Mouse (Mus musculus) heart, embryonic 12.5 days (tissue): ENCODE results near the gene Gm11569. TPM values are rescaled to one million over a fixed set of nuclear protein-coding genes. Genes with fewer than 3 reads are reported as not detected.
"Not testable (repeated sequence)": the region's sequence is repeated elsewhere in the genome, so short reads cannot be mapped to it uniquely, and the experiment has no call there.

Experiments
- ATAC-seq: fragments of 200-750 bp; cut with Nextera tagmentation; 2 replicates; pipeline ENCODE4 v1.8.0; 2017; ENCODE audit warnings: moderate TSS enrichment, moderate library complexity; ENCODE audit not compliant: insufficient number of reproducible peaks, low FRiP score
- H3K27ac ChIP-seq: fragments of 300-500 bp; sonication (generic); 2 replicates; pipeline ENCODE4 v1.5.1; 2016; ENCODE audit warnings: mild to moderate bottlenecking, moderate library complexity; ENCODE audit not compliant: poor library complexity, severe bottlenecking
- H3K27me3 ChIP-seq: fragments of 300-500 bp; sonication (generic); replicated peaks from 2 replicates; pipeline ENCODE4 v1.6.1; 2016; ENCODE audit warnings: mild to moderate bottlenecking, moderate library complexity
- H3K36me3 ChIP-seq: fragments of 300-500 bp; sonication (generic); 2 replicates; pipeline ENCODE4 v1.6.1; 2016; ENCODE audit warnings: mild to moderate bottlenecking, moderate library complexity
- H3K4me1 ChIP-seq: fragments of 300-500 bp; sonication (generic); replicated peaks from 2 replicates; pipeline ENCODE4 v1.6.1; 2016; ENCODE audit warnings: mild to moderate bottlenecking
- H3K4me2 ChIP-seq: fragments of 300-500 bp; sonication (generic); 2 replicates; pipeline ENCODE4 v1.6.1; 2016; ENCODE audit warnings: mild to moderate bottlenecking, moderate library complexity
- H3K4me3 ChIP-seq: fragments of 300-500 bp; sonication (generic); 2 replicates; pipeline ENCODE4 v1.5.1; 2016; ENCODE audit warnings: mild to moderate bottlenecking
- H3K9ac ChIP-seq: fragments of 300-500 bp; sonication (generic); 2 replicates; pipeline ENCODE4 v1.6.1; 2016; ENCODE audit warnings: mild to moderate bottlenecking, moderate library complexity
- H3K9me3 ChIP-seq: fragments of 300-500 bp; sonication (generic); replicated peaks from 2 replicates; pipeline ENCODE4 v1.6.1; 2016; ENCODE audit warnings: mild to moderate bottlenecking, moderate library complexity
- WGBS: fragments of 180-500 bp; shearing (Covaris S2); methylation state at CpG from one replicate; pipeline ENCODE4 v1.1.7; 2016; 5-methylcytosine and 5-hydroxymethylcytosine counted together
- polyA plus RNA-seq: library from polyadenylated mRNA; unstranded; fragments of >200 nt; fragmentation: Nextera tagmentation; extraction: Ambion mirVana; gene quantifications from 2 replicates; pipeline ENCODE4 v1.2.1, GENCODE M21; 2016

Gm11569 gene
- not detected in 2 replicates for polyA plus RNA-seq

- H3K4me3 ChIP-seq, H3K27me3 ChIP-seq, H3K36me3 ChIP-seq, H3K27ac ChIP-seq, H3K4me2 ChIP-seq, H3K9ac ChIP-seq, H3K9me3 ChIP-seq, H3K4me1 ChIP-seq, ATAC-seq: not testable (repeated sequence)
- no CpG with 5 or more reads among the region's 1 CpGs for WGBS
Measured at GRCm38 (mm10) chr11:99798832-99799231, at the start of gene Gm11569. TSS of gene Gm11569 (minus strand) at chr11:99798932.

DNA sequence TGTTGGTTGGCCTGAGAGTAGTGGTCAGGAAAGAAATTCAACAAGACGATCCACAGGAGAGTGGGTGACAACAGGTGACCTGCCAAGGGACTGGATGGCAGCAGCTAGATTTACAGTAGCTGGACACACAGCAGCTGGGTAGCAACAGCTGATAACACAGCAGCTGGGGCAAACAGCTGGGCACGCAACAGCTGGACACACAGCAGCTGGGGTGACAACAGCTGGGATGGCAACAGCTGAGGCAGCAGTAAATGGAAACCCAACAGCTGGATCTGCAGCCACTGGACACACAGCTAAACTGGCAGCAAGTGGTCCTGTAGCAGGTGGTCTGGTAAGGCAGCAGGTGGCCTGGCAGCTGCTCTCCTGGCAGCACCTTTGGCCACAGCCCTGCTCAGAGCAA lies 48.0 kb upstream of the Gm11569 start:
- 72% methylated on average over 2 of the region's 2 CpGs for WGBS
- Histone ChIP-seq H3K4me1 (no peaks in the 10 kb centered on the region), H3K27ac (no peak overlapping the region), H3K9ac (no peak overlapping the region), H3K4me2 (no peak overlapping the region), H3K9me3 (no peaks in the 10 kb centered on the region), H3K4me3 (no peak overlapping the region), H3K27me3 (no peaks in the 10 kb centered on the region), H3K36me3 (no peaks in the 10 kb centered on the region)
- ATAC-seq: no peak

DNA sequence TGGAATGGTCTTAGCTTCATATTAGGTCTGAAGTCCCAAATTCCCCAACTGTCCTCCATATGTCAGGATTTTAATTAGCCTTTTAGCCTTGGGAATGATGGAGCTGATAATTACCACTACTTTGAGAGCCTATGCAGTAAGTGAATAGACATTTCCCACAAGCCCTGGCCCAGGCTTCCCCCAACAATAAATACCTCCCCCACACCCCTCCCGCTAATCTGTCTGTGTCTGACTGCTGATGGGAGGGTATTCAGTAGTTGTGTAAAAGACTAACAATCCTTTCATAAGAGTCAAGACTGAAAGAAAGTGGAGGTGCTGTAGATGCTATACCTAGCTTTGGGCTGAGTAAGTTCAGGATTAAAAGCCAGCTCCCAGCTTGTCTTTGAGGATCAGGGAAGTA lies 43.5 kb upstream of the Gm11569 start:
- WGBS: 67% methylated on average over 1 of the region's 1 CpGs
- no peaks in the 10 kb centered on the region for H3K36me3 ChIP-seq
- H3K4me3 ChIP-seq: no peak overlapping the region
- ATAC-seq: no peak
- no peak overlapping the region for H3K4me2 ChIP-seq
- no peaks in the 10 kb centered on the region for H3K4me1 ChIP-seq
- H3K27me3 ChIP-seq: no peaks in the 10 kb centered on the region
- 0 out of 2 replicates have a peak, but pooled peaks cover 4% of the 10 kb centered on the region for H3K9me3 ChIP-seq
- no peak overlapping the region for H3K27ac ChIP-seq
- H3K9ac ChIP-seq: no peak overlapping the region

GRCm38 (mm10) chr11:99837966-99838365 lies 39.2 kb upstream of the Gm11569 start, which contains the start of gene 2300003K06Rik:
TSS of gene 2300003K06Rik (minus strand) at chr11:99838066.
- Histone ChIP-seq H3K36me3 (no peaks in the 10 kb centered on the region), H3K27ac (no peak within 1 kb of the TSS), H3K4me3 (no peak within 1 kb of the TSS), H3K4me2 (no peak within 1 kb of the TSS), H3K27me3 (no peaks in the 10 kb centered on the region), H3K9me3 (0 out of 2 replicates have a peak, but pooled peaks cover 4% of the 10 kb centered on the region), H3K9ac (no peak within 1 kb of the TSS), H3K4me1 (no peaks in the 10 kb centered on the region)
- 74% methylated on average over 1 of the region's 1 CpGs for WGBS
- ATAC-seq: no peak

- not testable (repeated sequence) for ATAC-seq, H3K4me2 ChIP-seq, H3K27me3 ChIP-seq, H3K4me3 ChIP-seq, H3K27ac ChIP-seq, H3K36me3 ChIP-seq, H3K4me1 ChIP-seq, H3K9me3 ChIP-seq, H3K9ac ChIP-seq
- WGBS: 77% methylated on average over 2 of the region's 2 CpGs
Measured at GRCm38 (mm10) chr11:99815566-99815965, 16.8 kb upstream of the Gm11569 start, which contains the start of gene Gm11564. TSS of gene Gm11564 (minus strand) at chr11:99815666.

- H3K4me3 ChIP-seq, ATAC-seq, H3K4me1 ChIP-seq, H3K27me3 ChIP-seq, H3K36me3 ChIP-seq, H3K9ac ChIP-seq, H3K27ac ChIP-seq, H3K4me2 ChIP-seq, H3K9me3 ChIP-seq: not testable (repeated sequence)
Measured at GRCm38 (mm10) chr11:99809792-99810191, 11.1 kb upstream of the Gm11569 start, which contains the start of gene Krtap4-13. TSS of gene Krtap4-13 (minus strand) at chr11:99809892.

- no CpG with 5 or more reads among the region's 1 CpGs for WGBS
- not testable (repeated sequence) for H3K4me3 ChIP-seq, H3K27ac ChIP-seq, H3K4me1 ChIP-seq, H3K36me3 ChIP-seq, ATAC-seq, H3K9ac ChIP-seq, H3K4me2 ChIP-seq, H3K9me3 ChIP-seq, H3K27me3 ChIP-seq
Measured at GRCm38 (mm10) chr11:99804346-99804745, 5.6 kb upstream of the Gm11569 start, which contains the start of gene Gm11554. TSS of gene Gm11554 (minus strand) at chr11:99804446.

- no peaks in the 10 kb centered on the region; the same call in 1 of the 2 replicates for H3K27me3 ChIP-seq
- ATAC-seq: no peak
- WGBS: 70% methylated on average over 2 of the region's 2 CpGs
- H3K27ac ChIP-seq: no peak within 1 kb of the TSS
- H3K9ac ChIP-seq: no peak within 1 kb of the TSS
- no peaks in the 10 kb centered on the region for H3K9me3 ChIP-seq
- no peak within 1 kb of the TSS for H3K4me3 ChIP-seq
- H3K36me3 ChIP-seq: no peaks in the 10 kb centered on the region
- no peak within 1 kb of the TSS for H3K4me2 ChIP-seq
- H3K4me1 ChIP-seq: no peaks in the 10 kb centered on the region
Measured at GRCm38 (mm10) chr11:99793367-99793766, 5.4 kb downstream of the Gm11569 start, which contains the start of gene Gm11596. TSS of gene Gm11596 (minus strand) at chr11:99793467.

DNA sequence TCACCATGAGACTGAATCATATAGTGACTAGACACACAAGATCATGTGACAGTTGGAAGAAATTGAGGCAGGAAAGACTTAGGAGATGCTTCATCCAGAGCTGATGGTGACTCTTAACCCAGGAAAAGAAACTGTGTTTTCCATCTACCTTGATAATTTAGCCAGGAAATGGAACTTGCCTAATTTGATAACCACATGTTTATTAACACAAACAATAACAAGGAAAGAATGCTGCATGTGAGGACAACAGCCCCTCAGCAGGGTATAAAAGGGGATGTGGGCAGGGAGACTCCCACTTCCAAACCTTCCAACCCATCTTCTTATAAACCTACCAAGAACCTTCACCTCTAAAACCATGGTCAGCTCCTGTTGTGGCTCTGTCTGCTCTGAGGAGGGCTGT lies 13.8 kb downstream of the Gm11569 start, which contains the start of gene Krtap4-9:
Gene Krtap4-9 (plus strand): TSS at position 301 of the 400 bp plus-strand sequence.
- H3K27ac ChIP-seq, H3K9ac ChIP-seq, ATAC-seq, H3K36me3 ChIP-seq, H3K9me3 ChIP-seq, H3K4me2 ChIP-seq, H3K4me1 ChIP-seq, H3K27me3 ChIP-seq, H3K4me3 ChIP-seq: not testable (repeated sequence)

- H3K27ac ChIP-seq: no peak within 1 kb of the TSS
- no peaks in the 10 kb centered on the region for H3K36me3 ChIP-seq
- no peaks in the 10 kb centered on the region for H3K9me3 ChIP-seq
- H3K9ac ChIP-seq: no peak within 1 kb of the TSS
- H3K27me3 ChIP-seq: no peaks in the 10 kb centered on the region
- ATAC-seq: no peak
- peaks cover 5% of the 10 kb centered on the region; the same call in 1 of the 2 replicates for H3K4me1 ChIP-seq
- no peak within 1 kb of the TSS for H3K4me2 ChIP-seq
- 87% methylated on average over 2 of the region's 2 CpGs for WGBS
- no peak within 1 kb of the TSS for H3K4me3 ChIP-seq
Measured at GRCm38 (mm10) chr11:99780604-99781003, 18.1 kb downstream of the Gm11569 start, which contains the start of gene Krtap4-8. TSS of gene Krtap4-8 (minus strand) at chr11:99780704.

- no peak for ATAC-seq
- peaks cover 5% of the 10 kb centered on the region; the same call in 1 of the 2 replicates for H3K4me1 ChIP-seq
Measured at GRCm38 (mm10) chr11:99778401-99778800, 20.3 kb downstream of the Gm11569 start.

GRCm38 (mm10) chr11:99772813-99773212 lies 25.9 kb downstream of the Gm11569 start, which contains the start of gene Gm11595:
TSS of gene Gm11595 (minus strand) at chr11:99772913.
- not testable (repeated sequence) for H3K4me3 ChIP-seq, H3K9ac ChIP-seq, H3K4me1 ChIP-seq, H3K27me3 ChIP-seq, H3K4me2 ChIP-seq, H3K27ac ChIP-seq, H3K36me3 ChIP-seq, ATAC-seq, H3K9me3 ChIP-seq

More at GRCm38 (mm10) chr11:99778401-99778800, 20.3 kb downstream of the Gm11569 start:
- H3K9ac ChIP-seq: no peak overlapping the region
- no peaks in the 10 kb centered on the region for H3K27me3 ChIP-seq
- H3K4me2 ChIP-seq: no peak overlapping the region
- 68% methylated on average over 7 of the region's 7 CpGs for WGBS
- no peaks in the 10 kb centered on the region for H3K36me3 ChIP-seq
- H3K9me3 ChIP-seq: no peaks in the 10 kb centered on the region
- no peak overlapping the region for H3K27ac ChIP-seq
- no peak overlapping the region for H3K4me3 ChIP-seq
